Mouse (Mus musculus) spleen, adult 2 months (tissue): ENCODE data around the gene Ica1. TPM values are rescaled to one million over a fixed set of nuclear protein-coding genes. Genes with fewer than 3 reads are reported as not detected.
A peak's percentile ranks its signal among the peaks of the same experiment; 100 is the strongest.

Experiments
- DNase-seq, 2 experiments: peaks; one replicate each; pipeline versions ENCODE4 v3.0.0 to v3.0.0-alpha.2; 2012 to 2021; ENCODE audit warnings: low spot score in 2 of 2, low read depth in 1 of 2
- H3K27ac ChIP-seq: fragments of 200-500 bp; 2 replicates; pipeline ENCODE4 v1.5.1; 2012; ENCODE audit warnings: low read length, inconsistent platforms; ENCODE audit not compliant: insufficient read depth
- H3K27me3 ChIP-seq: fragments of 200-500 bp; 2 replicates; pipeline ENCODE4 v1.6.1; 2012; ENCODE audit warnings: mild to moderate bottlenecking, moderate library complexity, low read length, inconsistent platforms; ENCODE audit not compliant: control insufficient read depth, insufficient read depth
- H3K36me3 ChIP-seq: fragments of 200-500 bp; 2 replicates; pipeline ENCODE4 v1.6.1; 2012; ENCODE audit warnings: mild to moderate bottlenecking, low read length, inconsistent platforms; ENCODE audit not compliant: control insufficient read depth, insufficient read depth
- H3K4me1 ChIP-seq: fragments of 200-500 bp; 2 replicates; pipeline ENCODE4 v1.6.1; 2011; ENCODE audit warnings: inconsistent platforms; ENCODE audit not compliant: control insufficient read depth, insufficient read depth, insufficient read length
- H3K4me3 ChIP-seq: fragments of 200-500 bp; 2 replicates; pipeline ENCODE4 v1.5.1; 2011; ENCODE audit warnings: mild to moderate bottlenecking, inconsistent platforms; ENCODE audit not compliant: insufficient read depth, insufficient read length; ENCODE audit errors: extremely low read depth
- CTCF ChIP-seq: fragments of 200-500 bp; IDR thresholded peaks from 2 replicates; pipeline ENCODE4 v1.5.1; 2011; ENCODE audit warnings: mild to moderate bottlenecking, inconsistent platforms; ENCODE audit not compliant: insufficient read depth, insufficient read length, insufficient replicate concordance; ENCODE audit errors: extremely low read depth
- POLR2A ChIP-seq: fragments of 200-500 bp; IDR thresholded peaks from 2 replicates; pipeline ENCODE4 v1.6.1; 2011; ENCODE audit warnings: low read depth, low read length, inconsistent platforms
- WGBS: fragments of 180-500 bp; shearing (Covaris S2); methylation state at CpG from one replicate; pipeline ENCODE4 v1.1.7; 2018; 5-methylcytosine and 5-hydroxymethylcytosine counted together
- polyA plus RNA-seq: library from polyadenylated mRNA; depleted of rRNA; stranded (reverse); fragments of >200 nt; gene quantifications from 2 replicates; pipeline ENCODE4 v1.2.3, GENCODE M21; 2012

Gene Ica1
- polyA plus RNA-seq, 1 experiment, result 1.3 TPM

DNA sequence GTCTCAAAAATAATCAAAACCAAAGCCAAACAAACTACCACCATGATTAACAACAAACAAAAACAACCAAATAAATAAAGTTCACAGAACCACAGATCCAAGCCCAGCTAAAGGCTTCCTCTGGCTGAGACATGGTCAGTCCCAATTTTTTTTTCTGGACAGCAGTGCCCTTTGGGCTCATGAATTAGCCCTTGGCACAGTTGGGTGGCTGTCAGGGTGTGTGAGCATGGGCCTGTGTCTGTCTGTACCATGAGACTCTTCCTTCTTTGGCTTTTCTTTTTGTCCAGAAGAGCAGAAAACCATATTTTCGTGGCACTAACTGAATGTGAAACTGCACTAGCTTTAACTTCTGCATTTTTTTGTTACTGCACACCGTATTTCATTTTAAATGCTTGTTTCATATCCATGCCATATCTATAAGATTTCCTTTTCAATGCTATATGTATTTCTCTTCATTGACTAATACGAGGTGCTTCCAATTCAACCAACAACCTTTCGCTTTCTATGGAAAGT lies 34.0 kb downstream of the Ica1 start:
- WGBS, result 32% methylated on average over 4 of the region's 4 CpGs
- Histone ChIP-seq H3K27ac (peak overlapping the region; percentile 36), H3K4me3 (no peak overlapping the region), H3K4me1 (peaks cover 4% of the 10 kb centered on the region; the same call in 1 of the 2 replicates), H3K36me3 (no peaks in the 10 kb centered on the region), H3K27me3 (no peaks in the 10 kb centered on the region)
- TF ChIP-seq CTCF, result no peak
- DNase-seq, result no peak

DNA sequence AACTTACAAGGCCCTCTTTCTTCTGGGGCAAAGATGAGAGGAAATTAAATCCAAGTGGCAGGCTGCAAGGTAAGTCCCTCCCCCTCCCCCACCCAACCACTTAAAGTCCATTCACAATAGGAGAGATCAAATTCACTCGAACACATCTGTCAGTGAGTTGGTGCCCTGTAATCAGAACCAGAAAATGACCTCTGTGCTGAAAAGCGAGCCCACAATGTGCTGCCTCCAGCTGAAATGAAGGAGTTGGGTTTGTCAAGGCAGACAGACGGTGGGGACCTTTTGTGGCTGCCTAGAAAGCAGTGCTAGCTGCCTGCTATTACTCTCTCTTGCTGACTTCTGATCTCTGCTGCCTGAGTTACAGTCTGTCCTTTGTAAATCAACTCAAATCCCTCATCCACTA lies 35.8 kb downstream of the Ica1 start:
- Histone ChIP-seq H3K36me3 (no peaks in the 10 kb centered on the region), H3K27me3 (no peaks in the 10 kb centered on the region), H3K27ac (no peak overlapping the region), H3K4me3 (no peak overlapping the region), H3K4me1 (peaks cover 4% of the 10 kb centered on the region; the same call in 1 of the 2 replicates)
- TF ChIP-seq CTCF, result no peak
- TF ChIP-seq POLR2A, result no peak
- WGBS, result 83% methylated on average over 3 of the region's 3 CpGs
- no peak for DNase-seq

- 82% methylated on average over 1 of the region's 1 CpGs for WGBS
- no peak for DNase-seq
- Histone ChIP-seq H3K4me3 (no peak overlapping the region), H3K27me3 (no peaks in the 10 kb centered on the region), H3K27ac (no peak overlapping the region), H3K36me3 (no peaks in the 10 kb centered on the region), H3K4me1 (peaks cover 4% of the 10 kb centered on the region; the same call in 1 of the 2 replicates)
- no peak for TF ChIP-seq CTCF
- TF ChIP-seq POLR2A, result no peak
These were observed 36.6 kb downstream of the Ica1 start for GRCm38 (mm10) chr6:8741659-8742058.

GRCm38 (mm10) chr6:8740092-8740491 lies 38.2 kb downstream of the Ica1 start:
- TF ChIP-seq CTCF, result no peak
- no peak for TF ChIP-seq POLR2A
- no peak overlapping the region for H3K4me3 ChIP-seq
- H3K27ac ChIP-seq, result no peak overlapping the region
- DNase-seq, result no peak
- no peaks in the 10 kb centered on the region for H3K36me3 ChIP-seq
- no peaks in the 10 kb centered on the region for H3K27me3 ChIP-seq
- H3K4me1 ChIP-seq, result peaks cover 4% of the 10 kb centered on the region; the same call in 1 of the 2 replicates
- WGBS, result 78% methylated on average over 2 of the region's 2 CpGs

- peak in 1 of 2 experiments; percentile 11 for DNase-seq
- Histone ChIP-seq H3K27ac (no peak overlapping the region), H3K27me3 (no peaks in the 10 kb centered on the region), H3K4me3 (no peak overlapping the region), H3K36me3 (no peaks in the 10 kb centered on the region), H3K4me1 (no peaks in the 10 kb centered on the region)
- TF ChIP-seq POLR2A (no peak), CTCF (no peak)
- 74% methylated on average over 4 of the region's 4 CpGs for WGBS
These were observed 39.9 kb downstream of the Ica1 start for GRCm38 (mm10) chr6:8738396-8738795.

DNA sequence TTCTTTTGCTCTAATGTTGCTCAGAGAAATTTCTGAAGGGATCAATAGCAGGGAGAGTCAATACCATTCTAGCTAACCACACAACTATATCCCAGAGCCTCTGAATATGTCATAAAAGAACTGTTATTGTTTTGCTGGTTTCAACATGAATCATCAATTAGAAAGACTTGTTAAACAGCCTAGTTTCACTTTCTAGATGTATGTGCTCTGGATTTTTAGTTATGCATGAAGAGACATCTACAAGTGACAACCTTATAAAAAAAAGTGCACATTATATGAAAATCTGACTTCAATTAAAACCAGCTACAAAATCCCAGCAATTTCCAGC lies 41.8 kb downstream of the Ica1 start:
- no peaks in the 10 kb centered on the region for H3K4me1 ChIP-seq
- no peak overlapping the region for H3K4me3 ChIP-seq
- no peaks in the 10 kb centered on the region for H3K27me3 ChIP-seq
- H3K36me3 ChIP-seq, result no peaks in the 10 kb centered on the region
- H3K27ac ChIP-seq, result no peak overlapping the region
- no peak for TF ChIP-seq CTCF
- TF ChIP-seq POLR2A, result no peak
- DNase-seq, result no peak

GRCm38 (mm10) chr6:8735657-8736492 lies 42.4 kb downstream of the Ica1 start:
- no peak overlapping the region for H3K4me3 ChIP-seq
- no peaks in the 10 kb centered on the region for H3K27me3 ChIP-seq
- DNase-seq, result peak; percentile 53 to 73
- 64% methylated on average over 8 of the region's 8 CpGs for WGBS
- H3K36me3 ChIP-seq, result no peaks in the 10 kb centered on the region
- H3K4me1 ChIP-seq, result no peaks in the 10 kb centered on the region
- TF ChIP-seq CTCF (peak; percentile 68; the same call in 1 of the 2 replicates), POLR2A (no peak)
- no peak overlapping the region for H3K27ac ChIP-seq
